Mouse (Mus musculus): ENCODE data around the gene Wdr48.
A peak's percentile ranks its signal among the peaks of the same experiment; 100 is the strongest.

- TF ChIP-seq CTCF (conservative IDR thresholded peaks at IDR 0.05 in 1 of 2, IDR thresholded peaks at IDR 0.05 in 1 of 2; ENCODE audit: low read depth in 2 of 2, low read length in 2 of 2) (no peak), EP300 (IDR thresholded peaks at IDR 0.05; ENCODE audit: low read length) (no peak), USF2 (conservative IDR thresholded peaks at IDR 0.05; ENCODE audit: low read depth, low read length) (no peak), KAT2A (IDR thresholded peaks at IDR 0.05; ENCODE audit: insufficient replicate concordance, low read length) (no peak), HCFC1 (IDR thresholded peaks at IDR 0.05; ENCODE audit: low read depth, low read length) (no peak), MEF2A (IDR thresholded peaks at IDR 0.05; ENCODE audit: borderline replicate concordance, low read depth, low read length) (no peak), POLR2AphosphoS2 (IDR thresholded peaks at IDR 0.05; ENCODE audit: low read depth, low read length) (no peak), USF1 (IDR thresholded peaks at IDR 0.05; ENCODE audit: low read depth, low read length) (no peak), MAFK (IDR thresholded peaks at IDR 0.05; ENCODE audit: insufficient replicate concordance, low read length) (no peak), POLR2A (IDR thresholded peaks at IDR 0.05; ENCODE audit: low read depth, low read length) (no peak), UBTF (IDR thresholded peaks at IDR 0.05; ENCODE audit: low read depth, low read length) (0 out of 2 replicates have a peak, but pooled peaks have one; percentile 60), MAX (IDR thresholded peaks at IDR 0.05; ENCODE audit: low read length) (no peak), NELFE (IDR thresholded peaks at IDR 0.05; ENCODE audit: low read depth, low read length) (no peak)
Measured at GRCm38 (mm10) chr9:119895040-119895721, 503 bp downstream of the Wdr48 start.

All from CH12.LX (cell line).